Mouse (Mus musculus): ENCODE data around the gene Cybrd1. TPM values are rescaled to one million over a fixed set of nuclear protein-coding genes. Genes with fewer than 3 reads are reported as not detected.

The Cybrd1 gene
- polyA plus RNA-seq, 1 experiment from 2014 or later = 1.1 TPM

DNA sequence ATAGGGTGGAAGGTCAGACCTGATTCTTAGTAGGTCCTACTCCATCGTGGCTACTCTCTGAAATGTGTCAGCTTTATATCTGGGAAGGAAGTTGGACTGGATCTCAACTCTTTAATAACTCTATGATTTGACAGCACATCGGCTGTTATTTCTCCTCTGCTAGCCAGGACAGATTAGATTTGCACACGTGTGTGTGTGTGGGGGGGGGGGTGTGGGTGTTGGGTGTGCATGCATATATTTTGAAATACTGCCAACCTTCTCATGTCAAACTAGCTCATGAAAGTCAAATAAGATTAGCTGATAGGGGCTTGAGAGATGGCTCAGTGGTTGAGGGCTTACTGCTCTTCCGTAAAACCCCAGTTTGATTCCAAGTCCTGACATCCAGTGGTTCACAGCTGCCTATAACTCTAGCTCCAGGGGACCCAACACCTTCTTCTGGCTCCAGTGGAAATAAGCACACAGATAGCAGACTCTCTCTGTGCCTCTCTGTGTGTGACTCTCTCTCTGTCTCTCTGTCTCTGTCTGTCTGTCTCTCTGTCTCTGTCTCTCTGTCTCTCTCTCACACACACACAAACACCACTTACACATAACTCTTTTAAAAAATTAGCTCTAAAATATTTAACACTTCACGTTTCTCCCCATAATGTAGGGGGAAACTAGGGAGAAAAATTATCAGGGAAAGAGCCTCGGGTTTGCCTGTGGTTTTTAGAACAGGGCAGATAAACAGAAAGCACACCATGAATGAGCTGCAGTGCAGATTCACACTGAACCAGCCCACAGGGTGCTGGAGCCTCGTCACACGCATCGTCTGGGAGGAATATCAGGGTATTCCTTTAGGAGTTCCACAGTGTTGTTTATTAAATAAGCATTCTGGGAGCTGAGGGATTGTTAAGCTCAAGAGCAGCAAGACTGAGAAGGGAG is 58.9 kb downstream of the Cybrd1 start:
- no peak overlapping the region for H3K27ac ChIP-seq
- no peak overlapping the region for H3K9ac ChIP-seq
- H3K4me2 ChIP-seq = no peak overlapping the region
- WGBS = 42% methylated on average over 9 of the region's 9 CpGs
- H3K4me3 ChIP-seq = no peak overlapping the region
- H3K27me3 ChIP-seq = no peaks in the 10 kb centered on the region
- no peaks in the 10 kb centered on the region for H3K36me3 ChIP-seq
- ATAC-seq (replicated peaks; ENCODE audit: insufficient number of reproducible peaks, insufficient read depth, low FRiP score, low read depth) = no peak
- no peaks in the 10 kb centered on the region for H3K9me3 ChIP-seq (replicated peaks)
- no peaks in the 10 kb centered on the region for H3K4me1 ChIP-seq (replicated peaks)

GRCm38 (mm10) chr2:71177250-71177615 is 59.5 kb downstream of the Cybrd1 start:
- Histone ChIP-seq H3K4me3 (no peak overlapping the region), H3K27ac (no peak overlapping the region), H3K27me3 (no peaks in the 10 kb centered on the region), H3K9ac (no peak overlapping the region), H3K9me3 (replicated peaks) (no peaks in the 10 kb centered on the region), H3K36me3 (no peaks in the 10 kb centered on the region), H3K4me2 (no peak overlapping the region), H3K4me1 (replicated peaks) (no peaks in the 10 kb centered on the region)
- no peak for ATAC-seq (replicated peaks; ENCODE audit: insufficient number of reproducible peaks, insufficient read depth, low FRiP score, low read depth)
- 50% methylated on average over 1 of the region's 1 CpGs for WGBS

DNA sequence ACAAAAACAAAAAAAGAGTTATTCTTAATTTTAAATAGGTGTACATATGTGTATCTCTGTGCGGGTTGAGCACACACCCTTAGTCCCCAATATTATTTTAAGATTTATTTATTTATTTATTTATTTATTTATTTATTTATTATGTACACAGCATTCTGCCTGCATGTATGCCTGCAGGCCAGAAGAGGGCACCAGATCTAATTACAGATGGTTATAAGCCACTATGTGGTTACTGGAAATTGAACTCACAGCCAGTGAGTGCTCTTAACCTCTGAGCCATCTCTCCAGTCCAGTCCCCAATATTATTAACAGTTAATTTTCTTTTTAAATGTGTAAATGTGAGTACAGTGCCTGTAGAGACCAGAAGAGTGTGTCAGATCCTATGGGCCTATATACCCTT is 60.0 kb downstream of the Cybrd1 start:
- Histone ChIP-seq H3K4me1 (replicated peaks) (no peaks in the 10 kb centered on the region), H3K4me2 (no peak overlapping the region), H3K36me3 (no peaks in the 10 kb centered on the region), H3K27ac (no peak overlapping the region), H3K9me3 (replicated peaks) (no peaks in the 10 kb centered on the region), H3K9ac (no peak overlapping the region), H3K27me3 (no peaks in the 10 kb centered on the region), H3K4me3 (no peak overlapping the region)
- no peak for ATAC-seq (replicated peaks; ENCODE audit: insufficient number of reproducible peaks, insufficient read depth, low FRiP score, low read depth)
- 97% methylated on average over 1 of the region's 1 CpGs for WGBS

GRCm38 (mm10) chr2:71179716-71180115 is 62.0 kb downstream of the Cybrd1 start:
- whole genome bisulfite sequencing = 78% methylated on average over 10 of the region's 10 CpGs
- no peak overlapping the region for H3K4me2 ChIP-seq

GRCm38 (mm10) chr2:71180566-71181217 is 63.0 kb downstream of the Cybrd1 start:
- H3K36me3 ChIP-seq = no peaks in the 10 kb centered on the region
- no peak for ATAC-seq (replicated peaks; ENCODE audit: insufficient number of reproducible peaks, insufficient read depth, low FRiP score, low read depth)
- 48% methylated on average over 8 of the region's 8 CpGs for WGBS
- no peaks in the 10 kb centered on the region for H3K4me1 ChIP-seq (replicated peaks)
- no peak overlapping the region for H3K4me3 ChIP-seq
- no peaks in the 10 kb centered on the region for H3K27me3 ChIP-seq
- no peaks in the 10 kb centered on the region for H3K9me3 ChIP-seq (replicated peaks)
- no peak overlapping the region for H3K9ac ChIP-seq
- H3K4me2 ChIP-seq = no peak overlapping the region
- no peak overlapping the region for H3K27ac ChIP-seq

More at GRCm38 (mm10) chr2:71179716-71180115, 62.0 kb downstream of the Cybrd1 start:
- H3K4me3 ChIP-seq = no peak overlapping the region
- no peak for ATAC-seq (replicated peaks; ENCODE audit: insufficient number of reproducible peaks, insufficient read depth, low FRiP score, low read depth)
- no peaks in the 10 kb centered on the region for H3K27me3 ChIP-seq
- no peak overlapping the region for H3K9ac ChIP-seq
- H3K4me1 ChIP-seq (replicated peaks) = no peaks in the 10 kb centered on the region
- no peaks in the 10 kb centered on the region for H3K36me3 ChIP-seq
- H3K9me3 ChIP-seq (replicated peaks) = no peaks in the 10 kb centered on the region
- H3K27ac ChIP-seq = no peak overlapping the region

DNA sequence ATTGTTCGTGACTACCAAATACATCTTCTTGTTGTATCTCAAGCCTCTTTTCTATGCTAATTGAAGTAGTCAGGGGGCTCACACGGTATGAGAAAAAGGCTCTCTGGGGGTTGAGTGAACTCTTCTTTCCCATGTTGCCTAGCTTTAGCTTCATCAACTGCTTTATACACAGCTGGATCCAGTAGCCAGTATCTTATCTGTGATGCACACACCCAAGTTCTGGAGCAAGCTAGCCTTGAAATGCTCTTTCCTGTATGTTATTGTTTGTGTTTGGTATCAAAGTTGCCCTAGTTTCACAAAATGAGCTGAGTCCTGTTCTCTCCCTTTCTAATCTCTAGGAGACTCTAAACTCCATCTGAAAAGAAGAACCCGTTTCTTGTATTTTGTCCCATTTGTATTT is 70.2 kb downstream of the Cybrd1 start:
- Histone ChIP-seq H3K4me1 (replicated peaks) (peaks cover 7% of the 10 kb centered on the region), H3K4me3 (no peak overlapping the region), H3K27ac (no peak overlapping the region), H3K36me3 (no peaks in the 10 kb centered on the region), H3K9me3 (replicated peaks) (no peaks in the 10 kb centered on the region), H3K4me2 (no peak overlapping the region), H3K9ac (no peak overlapping the region), H3K27me3 (peaks cover 10% of the 10 kb centered on the region)
- WGBS = 63% methylated on average over 3 of the region's 3 CpGs
- no peak for ATAC-seq (replicated peaks; ENCODE audit: insufficient number of reproducible peaks, insufficient read depth, low FRiP score, low read depth)

DNA sequence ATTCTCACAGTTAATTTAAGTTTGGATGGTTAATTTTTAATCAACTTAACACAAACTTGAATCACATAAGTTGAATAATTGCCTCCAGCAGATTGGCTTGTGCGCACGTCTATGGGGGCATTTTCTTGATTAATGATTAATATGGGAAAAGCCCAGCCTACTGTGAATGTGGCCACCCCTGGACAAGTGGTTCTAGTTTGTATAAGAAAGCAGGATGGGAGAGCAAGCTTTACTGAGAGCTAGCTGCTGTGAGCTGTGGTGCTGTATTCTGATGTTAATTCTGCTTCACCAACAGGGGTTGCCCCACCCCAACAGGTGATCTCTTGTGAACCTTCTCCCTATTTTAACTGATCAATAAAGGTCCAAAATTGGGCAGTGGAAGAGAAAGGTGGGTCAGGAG is 71.1 kb downstream of the Cybrd1 start:
- Histone ChIP-seq H3K4me3 (no peak overlapping the region), H3K27ac (no peak overlapping the region), H3K9ac (no peak overlapping the region), H3K9me3 (replicated peaks) (no peaks in the 10 kb centered on the region), H3K27me3 (peaks cover 10% of the 10 kb centered on the region), H3K4me2 (no peak overlapping the region), H3K36me3 (no peaks in the 10 kb centered on the region), H3K4me1 (replicated peaks) (peaks cover 7% of the 10 kb centered on the region)
- 62% methylated on average over 2 of the region's 2 CpGs for WGBS
- ATAC-seq (replicated peaks; ENCODE audit: insufficient number of reproducible peaks, insufficient read depth, low FRiP score, low read depth) = no peak

DNA sequence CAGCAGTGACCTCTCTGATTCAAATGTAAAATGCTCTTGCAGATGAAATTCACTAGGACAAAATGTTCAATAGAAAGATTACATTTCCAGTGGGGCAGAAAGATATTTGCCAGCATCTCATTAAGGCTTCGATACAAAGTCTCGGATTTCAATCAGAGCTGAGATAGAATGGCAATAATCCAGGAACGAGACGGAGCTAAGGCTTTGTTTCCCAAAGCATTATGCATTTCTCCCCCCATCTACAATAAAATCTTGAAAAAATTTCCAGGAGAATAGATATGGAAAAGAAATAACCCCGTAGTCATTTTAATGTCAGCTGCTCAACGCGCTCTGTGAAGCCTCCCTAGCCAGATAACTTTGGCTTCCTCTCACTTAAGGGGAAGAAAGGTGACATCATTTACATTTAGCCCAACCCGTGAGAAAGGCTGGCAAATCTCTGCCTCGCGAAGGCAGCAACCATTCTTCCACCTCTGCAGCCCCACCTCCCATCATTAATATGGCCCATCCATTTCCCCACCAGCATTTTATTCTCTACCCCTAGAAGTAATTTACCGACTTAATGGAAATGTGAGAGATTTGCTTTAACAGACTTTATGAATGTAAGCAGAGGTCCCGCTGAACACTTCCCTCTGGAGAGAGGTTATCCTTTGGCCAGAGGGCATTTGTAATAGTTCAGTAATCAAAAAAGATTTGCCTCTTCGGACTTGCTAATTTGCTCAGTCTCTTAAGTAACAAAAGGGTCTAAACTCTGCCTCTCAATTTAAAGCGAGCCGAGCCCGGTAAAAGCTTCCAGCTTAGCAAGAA is 73.9 kb downstream of the Cybrd1 start:
- 30% methylated on average over 16 of the region's 16 CpGs for WGBS
- Histone ChIP-seq H3K4me3 (peak overlapping the region; percentile 12; the same call in 1 of the 2 replicates), H3K27ac (no peak overlapping the region), H3K27me3 (peaks cover 10% of the 10 kb centered on the region), H3K4me2 (peak overlapping the region; percentile 40), H3K9ac (no peak overlapping the region), H3K9me3 (replicated peaks) (no peaks in the 10 kb centered on the region), H3K4me1 (replicated peaks) (peaks cover 10% of the 10 kb centered on the region), H3K36me3 (no peaks in the 10 kb centered on the region)
- ATAC-seq (replicated peaks; ENCODE audit: insufficient number of reproducible peaks, insufficient read depth, low FRiP score, low read depth) = no peak

- WGBS = 52% methylated on average over 17 of the region's 17 CpGs
- Histone ChIP-seq H3K9me3 (replicated peaks) (no peaks in the 10 kb centered on the region), H3K4me2 (peak overlapping the region; percentile 40), H3K36me3 (no peaks in the 10 kb centered on the region), H3K4me1 (replicated peaks) (peaks cover 10% of the 10 kb centered on the region), H3K27ac (no peak overlapping the region), H3K9ac (no peak overlapping the region), H3K4me3 (0 out of 2 replicates have a peak overlapping the region, but pooled peaks have one; percentile 12), H3K27me3 (peaks cover 10% of the 10 kb centered on the region)
- ATAC-seq (replicated peaks; ENCODE audit: insufficient number of reproducible peaks, insufficient read depth, low FRiP score, low read depth) = no peak
Measured at GRCm38 (mm10) chr2:71192195-71192807, 74.6 kb downstream of the Cybrd1 start.
